Comparison of ENCODE assay signal across 9 mouse cellular contexts in the genomic region with DNA sequence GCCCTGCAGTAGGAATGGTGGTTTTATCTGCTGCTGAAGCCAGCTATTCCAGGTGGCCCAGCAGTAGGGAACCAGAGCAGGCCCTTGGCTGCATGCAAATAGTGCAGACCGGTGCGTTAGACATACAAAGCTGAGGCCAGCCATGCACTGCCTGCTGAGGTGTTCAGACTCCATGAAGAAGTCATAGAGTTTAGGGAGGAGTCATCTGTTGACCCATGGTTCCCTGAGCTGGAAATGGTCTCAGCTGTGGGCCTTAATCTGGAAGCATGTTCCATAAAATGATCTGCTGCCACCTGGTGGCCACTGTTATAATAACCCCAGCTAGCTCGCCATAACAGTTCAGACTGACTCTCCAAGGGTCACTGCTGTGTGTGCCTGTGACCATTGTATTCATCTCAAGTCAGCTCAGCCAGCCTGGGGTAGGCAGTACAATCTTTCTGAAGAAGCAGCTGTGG. TPM values are rescaled to one million over a fixed set of nuclear protein-coding genes. Genes with fewer than 3 reads are reported as not detected.
DNase-seq lines count a peak whose midpoint lies in the region; ATAC-seq and TF ChIP-seq lines count a peak whose summit lies in the region.
"Had no signal": no experiment of that assay in that cellular context is flagged by ENCODE, and none has a peak within 500 bp of the region (broad histone marks: within the 10 kb centered on the region; RNA-seq: fewer than 3 reads in every experiment).

No protein-coding gene starts in this region.

- no peak for TF ChIP-seq EP300 in MEL (IDR thresholded peaks at IDR 0.05; ENCODE audit: low read depth in 1 of 2, low read length in 2 of 2)

- TF ChIP-seq RAD21 in MEL (IDR thresholded peaks at IDR 0.05; ENCODE audit: low read depth, low read length), result peak; percentile 55

- peak; percentile 76 for ATAC-seq in forebrain, postnatal 0 days
- ATAC-seq in neutrophil, adult 5-6 weeks (ENCODE audit: extremely low read depth, insufficient number of reproducible peaks, low FRiP score, poor library complexity, severe bottlenecking), result peak; percentile 39; the same call in 1 of the 2 replicates

- no peaks in the 10 kb centered on the region for H3K4me1 ChIP-seq in MEL (ENCODE audit: control insufficient read depth in 1 of 2, insufficient read depth in 2 of 2, low read length in 2 of 2)
- H3K4me1 ChIP-seq in forebrain, postnatal 0 days (ENCODE audit: insufficient read depth), result no peaks in the 10 kb centered on the region
- H3K4me1 ChIP-seq in lung, adult 2 months (ENCODE audit: control insufficient read depth, insufficient read depth, low read length), result no peaks in the 10 kb centered on the region

- H3K79me2 ChIP-seq in MEL (ENCODE audit: control insufficient read depth, insufficient read depth, low read length, poor library complexity), result no peaks in the 10 kb centered on the region

- H3K9me3 ChIP-seq in MEL (replicated peaks; ENCODE audit: insufficient read depth, low read length), result no peaks in the 10 kb centered on the region
- no peaks in the 10 kb centered on the region for H3K9me3 ChIP-seq in forebrain, postnatal 0 days (ENCODE audit: low read length)
- H3K9me3 ChIP-seq: heart, embryonic 13.5 days had no signal

- H3K4me2 ChIP-seq in forebrain, postnatal 0 days (ENCODE audit: low read depth), result no peak overlapping the region
- H3K4me2 ChIP-seq: heart, embryonic 13.5 days had no signal

- no peak overlapping the region for H3K27ac ChIP-seq in MEL (ENCODE audit: control insufficient read depth, low read depth, low read length)
- H3K27ac ChIP-seq in forebrain, postnatal 0 days (ENCODE audit: low read depth, low read length), result no peak overlapping the region
- H3K27ac ChIP-seq: heart, embryonic 13.5 days had no signal

- H3K36me3 ChIP-seq in MEL (ENCODE audit: control insufficient read depth in 1 of 2, insufficient read depth in 2 of 2, low read length in 2 of 2), result no peaks in the 10 kb centered on the region
- no peaks in the 10 kb centered on the region for H3K36me3 ChIP-seq in forebrain, postnatal 0 days (ENCODE audit: insufficient read depth)
- H3K36me3 ChIP-seq: heart, embryonic 13.5 days had no signal

- DNase-seq in MEL (ENCODE audit: low read depth, low spot score), result peak; percentile 61
- DNase-seq in cerebellum, adult 11-12 months, result peak; percentile 77
- DNase-seq in forebrain, postnatal 0 days, result peak; percentile 87
- peak; percentile 76 to 85 for DNase-seq in heart, postnatal 36 days
- DNase-seq in large intestine, adult 2 months (ENCODE audit: low read depth, low spot score), result peak; percentile 56
- peak; percentile 74 for DNase-seq in lung, adult 2 months
- DNase-seq in thymus, postnatal 14 days, result peak; percentile 64

- intact Hi-C loops in heart, postnatal 36 days (cut with DNase I), result loop anchor here (2.0 to 5.0 kb wide), 4 partner anchors 36 to 888 kb away; no protein-coding TSS in a partner anchor

- peak; percentile 66 to 87 (median 77) for TF ChIP-seq CTCF in MEL (IDR thresholded peaks at IDR 0.05 in 2 of 3, conservative IDR thresholded peaks at IDR 0.05 in 1 of 3; ENCODE audit: control insufficient read depth in 1 of 3, insufficient read depth in 1 of 3, low read depth in 2 of 3, low read length in 3 of 3, poor library complexity in 1 of 3, severe bottlenecking in 1 of 3)
- TF ChIP-seq CTCF in forebrain, postnatal 0 days (IDR thresholded peaks at IDR 0.05; ENCODE audit: low read depth), result peak; percentile 90
- peak; percentile 43 for TF ChIP-seq CTCF in lung, adult 2 months (IDR thresholded peaks at IDR 0.05; ENCODE audit: insufficient read depth, low read length)

- no peak for TF ChIP-seq POLR2A in MEL (IDR thresholded peaks at IDR 0.05; ENCODE audit: control insufficient read depth in 1 of 2, insufficient read depth in 1 of 2, low read depth in 1 of 2, low read length in 2 of 2, poor library complexity in 1 of 2)
- no peak for TF ChIP-seq POLR2A in lung, adult 2 months (IDR thresholded peaks at IDR 0.05; ENCODE audit: borderline replicate concordance, extremely low read depth, low read depth, low read length)

- H3K9ac ChIP-seq in MEL (ENCODE audit: control insufficient read depth, low read depth, low read length, poor library complexity, severe bottlenecking), result no peak overlapping the region
- no peak overlapping the region for H3K9ac ChIP-seq in forebrain, postnatal 0 days
- H3K9ac ChIP-seq: heart, embryonic 13.5 days had no signal

- 36% methylated on average over 3 of the region's 3 CpGs for WGBS in forebrain, postnatal 0 days
- 52% methylated on average over 3 of the region's 3 CpGs for WGBS in large intestine, adult 2 months
- 61% methylated on average over 3 of the region's 3 CpGs for WGBS in lung, adult 2 months

- no peaks in the 10 kb centered on the region for H3K27me3 ChIP-seq in MEL (ENCODE audit: control insufficient read depth in 1 of 2, insufficient read depth in 2 of 2, low read length in 2 of 2)
- H3K27me3 ChIP-seq in forebrain, postnatal 0 days (ENCODE audit: insufficient read depth, low read length), result no peaks in the 10 kb centered on the region

- H3K4me3 ChIP-seq in MEL (ENCODE audit: control insufficient read depth in 1 of 2, insufficient read depth in 1 of 2, low read depth in 2 of 2, low read length in 2 of 2), result no peak overlapping the region
- H3K4me3 ChIP-seq in forebrain, postnatal 0 days (ENCODE audit: low read depth, low read length), result no peak overlapping the region
- H3K4me3 ChIP-seq in lung, adult 2 months (replicated peaks; ENCODE audit: extremely low read depth, low read depth, low read length), result no peak overlapping the region
- H3K4me3 ChIP-seq: heart, embryonic 13.5 days had no signal

TF ChIP-seq in MEL, 35 proteins besides CTCF, POLR2A, EP300 and RAD21:
- TF ChIP-seq ZC3H11A (IDR thresholded peaks at IDR 0.05; ENCODE audit: low read depth, low read length) (peak; percentile 28; the same call in 1 of the 2 replicates), NRF1 (IDR thresholded peaks at IDR 0.05; ENCODE audit: insufficient read depth, low read depth, low read length, poor library complexity, severe bottlenecking) (no peak), MYC (IDR thresholded peaks at IDR 0.05; ENCODE audit: low read depth, low read length) (no peak), CHD2 (IDR thresholded peaks at IDR 0.05; ENCODE audit: low read length) (no peak), TBP (IDR thresholded peaks at IDR 0.05; ENCODE audit: low read depth, low read length) (no peak), MEF2A (IDR thresholded peaks at IDR 0.05; ENCODE audit: extremely low read depth, insufficient replicate concordance, low read depth, low read length, poor library complexity, severe bottlenecking) (no peak), MAX (IDR thresholded peaks at IDR 0.05; ENCODE audit: low read length) (no peak), MXI1 (IDR thresholded peaks at IDR 0.05; ENCODE audit: low read depth, low read length) (no peak), SMC3 (IDR thresholded peaks at IDR 0.05; ENCODE audit: low read depth, low read length) (peak; percentile 60), POLR2AphosphoS5 (IDR thresholded peaks at IDR 0.05; ENCODE audit: borderline replicate concordance, low read depth, low read length) (no peak), GABPA (IDR thresholded peaks at IDR 0.05; ENCODE audit: low read depth, low read length) (no peak)

RNA-seq across cellular contexts. Expression of a gene that starts 29.2 kb away (rescaled TPM):
- total RNA-seq in MEL (2012; rRNA removed), result 54.7 and 65.8 TPM in 2 replicates
- polyA plus RNA-seq in MEL (2012; ENCODE audit: insufficient read depth in 1 of 2, insufficient read length in 2 of 2, low read depth in 1 of 2, low replicate concordance in 2 of 2, missing spikeins in 1 of 2), result 10 to 100 TPM in 1 of 2 experiments, not detected in 1; 70.4 TPM
- 4.7 and 7.9 TPM in 2 replicates for total RNA-seq in forebrain, postnatal 0 days (2014; rRNA removed)
- polyA plus RNA-seq in forebrain, postnatal 0 days (2015; fragmentation: Nextera tagmentation; extraction: Ambion mirVana), result 5.1 and 9.4 TPM in 2 replicates
- 10 to 100 TPM; 68.8 to 72.1 TPM for total RNA-seq in heart, postnatal 36 days (2021)
- 11.0 and 11.2 TPM in 2 replicates for polyA plus RNA-seq in large intestine, adult 2 months (2012; rRNA removed)
- polyA plus RNA-seq in lung, adult 2 months (2012; rRNA removed), result 11.1 and 13.8 TPM in 2 replicates
- 2.2 and 3.2 TPM in 2 replicates for total RNA-seq in neutrophil, adult 5-6 weeks (2017)
